Mouse (Mus musculus) testis, adult 2 months (tissue): ENCODE measurements at regions not wholly inside any gene's neighbourhood (a gene's known extent, or its start where the extent isn't known, plus 50 kb on each side); places are given as distances from the start of the nearest gene placed in this dataset.

Experiments used
- H3K27ac ChIP-seq: fragments of 200-500 bp; 2 replicates; pipeline ENCODE4 v1.5.1; 2012; ENCODE audit warnings: low read depth, low read length; ENCODE audit not compliant: control insufficient read depth, insufficient read depth
- H3K27me3 ChIP-seq: fragments of 200-500 bp; 2 replicates; pipeline ENCODE4 v1.6.1; 2012; ENCODE audit warnings: mild to moderate bottlenecking, low read length, moderate library complexity; ENCODE audit not compliant: control insufficient read depth, insufficient read depth
- H3K36me3 ChIP-seq: fragments of 200-500 bp; 2 replicates; pipeline ENCODE4 v1.6.1; 2012; ENCODE audit warnings: mild to moderate bottlenecking, low read length; ENCODE audit not compliant: control insufficient read depth, insufficient read depth
- H3K4me1 ChIP-seq: fragments of 200-500 bp; 2 replicates; pipeline ENCODE4 v1.6.1; 2012; ENCODE audit warnings: low read length; ENCODE audit not compliant: control insufficient read depth, insufficient read depth
- H3K4me3 ChIP-seq: fragments of 200-500 bp; 2 replicates; pipeline ENCODE4 v1.5.1; 2012; ENCODE audit warnings: low read depth, mild to moderate bottlenecking, low read length, moderate library complexity, mixed read lengths; ENCODE audit not compliant: control insufficient read depth
- CTCF ChIP-seq: fragments of 200-500 bp; IDR thresholded peaks from 2 replicates; pipeline ENCODE4 v1.5.1; 2012; ENCODE audit warnings: low read depth, mild to moderate bottlenecking, inconsistent platforms, low read length, moderate library complexity; ENCODE audit not compliant: control insufficient read depth, insufficient read depth, insufficient replicate concordance
- POLR2A ChIP-seq: fragments of 200-500 bp; IDR thresholded peaks from 2 replicates; pipeline ENCODE4 v1.6.1; 2012; ENCODE audit warnings: low read depth, mild to moderate bottlenecking, inconsistent platforms, low read length, moderate library complexity; ENCODE audit not compliant: control insufficient read depth

DNA sequence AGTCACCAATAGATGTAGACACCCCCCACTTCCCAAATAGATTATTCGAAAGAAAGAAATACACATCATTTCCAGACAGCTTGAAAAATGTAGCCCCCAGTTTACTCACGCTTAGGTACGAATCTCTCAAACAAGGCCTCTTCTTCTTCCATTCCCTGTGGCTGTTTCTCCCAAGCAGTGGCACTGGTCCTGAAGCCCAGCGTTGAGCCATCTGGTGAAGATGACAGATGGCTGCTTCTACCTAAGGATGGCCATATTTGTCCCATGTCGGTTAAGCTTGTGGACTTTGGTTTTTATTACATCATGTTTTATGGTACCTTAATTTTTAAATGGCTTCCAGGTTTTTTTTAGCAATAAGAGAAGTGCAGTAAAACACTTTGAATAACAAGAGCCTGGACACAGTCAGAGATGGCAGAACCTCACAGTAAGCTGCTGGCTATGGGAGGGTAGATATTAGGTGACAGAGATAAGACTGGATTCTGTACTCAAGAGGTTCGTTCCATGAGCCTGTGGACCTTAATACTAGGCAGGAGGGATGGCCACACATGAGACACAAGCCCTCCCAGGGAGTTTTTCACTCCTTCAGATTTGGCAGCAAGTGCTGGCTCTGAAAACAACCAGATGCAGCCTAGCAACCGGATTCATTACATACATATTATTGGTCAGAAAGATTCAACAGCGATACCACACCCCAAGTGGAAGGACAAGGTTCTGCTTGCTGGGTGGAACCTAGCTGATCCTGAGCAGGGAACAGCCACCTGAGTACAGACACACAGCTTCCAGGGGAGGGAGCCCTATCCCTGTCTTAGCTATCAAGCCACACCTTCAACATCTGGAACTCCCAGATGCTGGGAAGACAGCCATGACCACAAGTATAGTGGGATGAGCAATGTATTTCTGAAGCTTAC is 59.4 kb upstream of the Tmprss2 start:
- Histone ChIP-seq H3K36me3 (no peaks in the 10 kb centered on the region), H3K4me3 (no peak overlapping the region), H3K27me3 (no peaks in the 10 kb centered on the region), H3K4me1 (no peaks in the 10 kb centered on the region), H3K27ac (no peak overlapping the region)
- TF ChIP-seq POLR2A (no peak), CTCF (no peak)

DNA sequence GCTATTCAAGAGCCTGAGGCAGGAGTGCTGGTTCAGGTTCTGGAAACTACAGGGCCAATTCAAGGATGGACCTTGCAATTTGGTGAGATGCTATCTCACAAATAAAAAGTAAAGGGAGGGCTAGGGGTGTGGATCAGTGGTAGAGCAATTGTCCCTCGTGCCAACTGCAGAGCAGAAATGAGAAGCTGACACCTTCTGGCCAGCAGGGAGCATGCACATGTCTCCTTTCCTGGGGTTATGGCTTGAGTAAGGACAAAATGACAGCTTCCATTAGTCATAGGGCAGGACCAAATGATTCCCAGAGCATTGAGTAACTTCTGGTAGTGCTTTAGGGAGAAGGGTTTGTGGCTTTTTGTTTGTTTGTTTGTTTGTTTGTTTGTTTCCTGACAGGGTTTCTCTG is 56.5 kb upstream of the Tmprss2 start:
- Histone ChIP-seq H3K27me3 (no peaks in the 10 kb centered on the region), H3K36me3 (no peaks in the 10 kb centered on the region), H3K4me3 (no peak overlapping the region), H3K4me1 (no peaks in the 10 kb centered on the region), H3K27ac (no peak overlapping the region)
- TF ChIP-seq CTCF = peak; percentile 15; the same call in 1 of the 2 replicates
- TF ChIP-seq POLR2A = no peak

DNA sequence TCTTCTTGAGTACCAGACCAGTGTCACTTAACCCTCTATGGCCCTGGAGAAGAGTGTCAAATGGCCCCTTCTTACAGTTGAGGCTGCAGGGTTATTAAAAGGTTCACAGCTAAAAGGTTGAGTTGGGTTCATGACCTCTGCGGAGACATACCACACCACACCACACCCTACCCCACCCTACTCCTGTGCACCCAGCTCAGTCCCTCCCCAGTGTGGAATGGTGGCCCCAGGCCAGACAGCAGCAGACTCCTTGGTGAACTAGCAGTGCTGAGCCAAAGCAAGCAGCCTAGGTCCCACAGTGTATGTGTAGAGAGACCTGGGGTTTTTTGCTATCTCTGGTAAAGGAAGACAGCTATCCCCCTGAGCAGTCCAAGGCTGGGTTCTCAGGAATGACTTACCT is 54.5 kb upstream of the Tmprss2 start:
- H3K27ac ChIP-seq = no peak overlapping the region
- no peak overlapping the region for H3K4me3 ChIP-seq
- H3K36me3 ChIP-seq = no peaks in the 10 kb centered on the region
- no peak for TF ChIP-seq POLR2A
- TF ChIP-seq CTCF = no peak
- no peaks in the 10 kb centered on the region for H3K27me3 ChIP-seq
- H3K4me1 ChIP-seq = no peaks in the 10 kb centered on the region
